Mouse (Mus musculus): ENCODE measurements around the gene Padi4.

GRCm38 (mm10) chr4:140801364-140801763 is 27.3 kb upstream of the Padi4 start:
- TF ChIP-seq USF1 (IDR thresholded peaks at IDR 0.05; ENCODE audit: low read depth) (no peak), MAX (IDR thresholded peaks at IDR 0.05) (no peak), CTCF (IDR thresholded peaks at IDR 0.05; ENCODE audit: control insufficient read depth, insufficient read depth, insufficient read length) (no peak), MYOG (IDR thresholded peaks at IDR 0.05; ENCODE audit: control insufficient read depth, extremely low read depth, insufficient read length) (no peak), MYOD1 (IDR thresholded peaks at IDR 0.05; ENCODE audit: control insufficient read depth, insufficient read length, low read depth) (no peak), FOSL1 (IDR thresholded peaks at IDR 0.05; ENCODE audit: insufficient read depth, low read length, poor library complexity, severe bottlenecking) (no peak), CEBPB (IDR thresholded peaks at IDR 0.05; ENCODE audit: low read depth) (no peak)
